Mouse (Mus musculus): Measurements from ENCODE around the gene Drg1.

Drg1 gene

GRCm38 (mm10) chr11:3289803-3290639 lies 23.8 kb upstream of the Drg1 start:
- peak; percentile 84 for DNase-seq

- peak; percentile 74 for DNase-seq
These were observed 23.1 kb upstream of the Drg1 start for GRCm38 (mm10) chr11:3289302-3289802.

- peak; percentile 71 for DNase-seq
These were observed 22.5 kb upstream of the Drg1 start, which contains the start of gene Patz1 for GRCm38 (mm10) chr11:3288521-3289301. Gene Patz1, plus strand, starts transcription at chr11:3288874.

GRCm38 (mm10) chr11:3287921-3288320 lies 21.7 kb upstream of the Drg1 start:
- peak; percentile 67 for DNase-seq

- DNase-seq: no peak
These were observed 20.9 kb upstream of the Drg1 start for GRCm38 (mm10) chr11:3287131-3287530.

GRCm38 (mm10) chr11:3285940-3286339 lies 19.7 kb upstream of the Drg1 start:
- DNase-seq: no peak

DNA sequence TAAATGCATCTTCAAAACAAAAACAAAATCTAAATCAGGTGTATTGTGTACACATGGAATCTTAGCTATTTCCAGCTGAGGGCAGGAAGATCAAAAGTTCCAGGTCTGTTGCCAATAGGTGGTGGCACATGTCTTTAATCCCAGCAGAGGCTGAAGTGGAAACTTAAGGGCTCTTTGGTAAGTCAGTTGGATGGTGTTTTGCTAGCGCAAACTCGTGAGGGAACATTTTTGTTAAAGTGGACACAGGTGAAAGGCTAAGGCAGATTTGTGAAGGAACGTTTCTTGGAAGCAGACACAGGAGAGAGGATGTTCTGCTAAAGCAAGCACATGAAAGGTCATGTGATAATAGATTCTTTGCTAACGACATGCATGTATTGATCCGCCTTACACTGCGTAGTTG lies 17.4 kb upstream of the Drg1 start:
- DNase-seq: no peak

- no peak for DNase-seq
These were observed 16.7 kb upstream of the Drg1 start for GRCm38 (mm10) chr11:3282887-3283286.

GRCm38 (mm10) chr11:3279729-3280128 lies 13.5 kb upstream of the Drg1 start:
- no peak for DNase-seq

DNA sequence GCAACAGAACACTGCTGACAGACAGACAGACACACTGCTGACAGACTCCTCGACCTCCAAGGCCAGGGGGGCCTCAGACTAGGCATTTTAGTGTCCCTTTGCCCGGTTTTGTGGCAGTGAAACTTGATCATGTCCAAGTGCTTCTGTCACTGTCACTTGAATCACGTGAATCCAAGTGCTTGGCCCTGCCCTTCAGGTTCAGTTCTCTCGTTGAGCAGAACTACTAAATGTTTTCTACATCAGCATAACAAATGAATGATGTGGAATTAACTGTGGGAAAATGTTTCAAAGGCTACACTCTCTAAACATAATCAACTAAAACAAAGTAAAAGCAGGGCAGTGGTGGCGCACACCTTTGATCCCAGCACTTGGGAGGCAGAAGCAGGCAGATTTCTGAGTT lies 12.1 kb upstream of the Drg1 start:
- no peak for DNase-seq

- DNase-seq: no peak
These were observed 3.0 kb upstream of the Drg1 start for GRCm38 (mm10) chr11:3269241-3269640.

GRCm38 (mm10) chr11:3267133-3267532 lies 918 bp upstream of the Drg1 start:
- no peak for DNase-seq

- no peak for DNase-seq
These were observed 730 bp downstream of the Drg1 start for GRCm38 (mm10) chr11:3265291-3266078.

DNA sequence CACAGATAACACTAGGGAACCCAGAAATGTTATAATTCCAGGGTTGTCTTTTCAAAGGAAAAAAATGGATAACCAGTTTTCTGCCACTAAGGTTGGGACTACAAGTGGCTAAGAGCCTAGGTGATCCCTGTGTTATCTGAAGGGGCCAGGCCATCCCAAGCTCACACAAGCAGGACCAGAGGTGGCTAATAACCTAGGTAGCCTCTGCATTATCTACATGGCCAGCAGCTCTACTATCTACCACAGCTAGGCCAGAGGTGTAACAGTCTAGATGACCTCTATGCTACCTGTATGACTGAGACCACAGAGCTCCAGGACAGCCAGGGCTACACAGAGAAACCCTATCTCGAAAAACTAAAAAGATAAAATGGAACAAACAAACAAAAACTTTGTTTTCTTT lies 6.7 kb downstream of the Drg1 start:
- DNase-seq: no peak

- DNase-seq: no peak
These were observed 18.8 kb downstream of the Drg1 start for GRCm38 (mm10) chr11:3247387-3247786.

DNA sequence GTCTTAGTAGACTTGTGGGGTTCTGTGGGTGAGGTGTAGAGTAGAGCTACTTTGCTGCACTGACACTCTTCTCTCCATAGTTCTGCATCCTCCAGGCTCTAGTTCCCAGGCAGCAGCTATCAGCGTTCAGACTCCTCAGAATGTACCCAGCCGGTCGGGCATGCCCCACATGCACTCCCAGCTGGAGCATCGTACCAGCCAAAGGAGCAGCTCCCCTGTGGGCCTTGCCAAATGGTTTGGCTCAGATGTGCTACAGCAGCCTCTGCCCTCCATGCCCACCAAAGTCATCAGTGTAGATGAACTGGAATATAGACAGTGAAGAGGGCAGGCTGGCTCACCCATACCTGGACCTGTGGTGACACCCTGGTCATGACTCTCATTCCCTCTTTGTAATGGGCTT lies 22.4 kb downstream of the Drg1 start:
- no peak for DNase-seq

- DNase-seq: no peak
These were observed 23.8 kb downstream of the Drg1 start for GRCm38 (mm10) chr11:3242395-3242794.

GRCm38 (mm10) chr11:3235277-3235676 lies 30.9 kb downstream of the Drg1 start:
- DNase-seq: no peak

DNA sequence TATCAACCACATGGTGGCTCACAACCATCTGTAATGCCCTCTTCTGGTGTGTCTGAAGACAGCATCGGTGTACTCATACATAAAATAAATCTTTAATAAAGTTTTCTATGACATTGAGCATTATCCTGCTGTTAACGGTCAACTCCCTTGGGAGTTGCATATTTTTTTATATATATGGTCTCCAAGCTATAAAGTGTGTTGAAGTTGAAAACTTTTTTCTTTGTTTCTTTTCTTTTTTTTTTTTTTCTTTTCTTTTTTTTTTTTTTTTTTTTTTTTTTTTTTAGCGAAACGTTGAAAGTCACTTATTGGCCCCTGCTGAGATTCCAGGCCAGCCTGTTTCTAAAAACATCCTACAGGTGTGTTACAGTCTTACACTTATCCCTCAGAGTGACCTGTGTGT lies 32.5 kb downstream of the Drg1 start:
- DNase-seq: no peak

DNA sequence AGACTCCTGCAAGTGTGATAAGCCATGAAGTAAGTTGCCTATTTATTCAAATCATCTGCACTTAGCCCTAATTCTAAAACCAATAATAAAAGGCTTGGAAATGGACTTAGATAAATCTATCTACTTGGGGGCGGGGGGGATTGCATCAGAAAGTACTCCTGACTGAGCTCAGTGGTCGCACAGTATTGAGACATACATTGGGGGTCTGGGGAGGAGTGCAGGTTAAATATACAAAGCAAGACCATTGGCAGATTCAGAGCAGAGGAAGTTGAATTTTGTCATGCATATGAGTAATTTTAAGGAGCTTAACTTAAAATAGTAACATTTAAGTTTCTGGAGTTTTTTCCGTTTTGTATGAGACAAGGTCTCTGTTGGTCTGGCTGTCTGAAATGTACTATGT lies 34.0 kb downstream of the Drg1 start:
- no peak for DNase-seq

GRCm38 (mm10) chr11:3227113-3227512 lies 39.1 kb downstream of the Drg1 start:
- DNase-seq: no peak

DNA sequence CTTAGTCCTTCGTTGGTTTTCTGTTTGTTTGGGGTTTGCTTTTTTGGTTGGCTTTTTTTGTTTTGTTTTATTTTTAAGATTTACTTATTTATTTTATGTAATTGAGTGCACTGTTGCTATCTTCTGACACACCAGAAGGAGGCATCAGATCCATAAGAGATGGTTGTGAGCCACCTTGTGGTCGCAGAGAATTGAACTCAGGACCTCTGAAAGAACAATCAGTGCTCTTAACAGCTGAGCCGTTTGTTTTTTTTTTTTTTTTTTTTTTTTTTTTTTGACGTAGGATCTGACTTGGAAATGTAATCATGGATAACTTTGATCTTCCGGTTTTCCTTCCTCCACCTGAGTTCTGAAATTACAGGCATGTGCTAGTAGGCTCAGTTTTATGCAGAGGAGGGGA lies 43.1 kb downstream of the Drg1 start:
- DNase-seq: no peak

GRCm38 (mm10) chr11:3212526-3212925 lies 53.7 kb downstream of the Drg1 start:
- no peak for DNase-seq

Measured in kidney, adult 11 months (tissue).